Mouse (Mus musculus): ENCODE measurements at regions not wholly inside any gene's neighbourhood (a gene's known extent, or its start where the extent isn't known, plus 50 kb on each side); places are given as distances from the start of the nearest gene placed in this dataset.

- TF ChIP-seq CTCF (IDR thresholded peaks at IDR 0.05; ENCODE audit: control insufficient read depth, insufficient read depth, low read length) (no peak), POLR2A (IDR thresholded peaks at IDR 0.05; ENCODE audit: borderline replicate concordance, control insufficient read depth, low read depth, low read length) (no peak)
Observed at GRCm38 (mm10) chr6:31948063-31948481, 102.0 kb upstream of the 1700012A03Rik start.

All from bone marrow, adult 2 months (tissue).